Mouse (Mus musculus): ENCODE data around the gene Ube2e2.
"Not testable (repeated sequence)": the region's sequence is repeated elsewhere in the genome, so short reads cannot be mapped to it uniquely, and the experiment has no call there.

Gene Ube2e2

GRCm38 (mm10) chr14:18637739-18638138, 256.3 kb downstream of the Ube2e2 start:
- no peak for DNase-seq (ENCODE audit: low spot score)

GRCm38 (mm10) chr14:18628170-18628569, 265.9 kb downstream of the Ube2e2 start:
- no peak for DNase-seq (ENCODE audit: low spot score)

GRCm38 (mm10) chr14:18618603-18619002, 275.5 kb downstream of the Ube2e2 start:
- no peak for DNase-seq (ENCODE audit: low spot score)

GRCm38 (mm10) chr14:18601927-18602326, 292.1 kb downstream of the Ube2e2 start:
- no peak for DNase-seq (ENCODE audit: low spot score)

- no peak for DNase-seq (ENCODE audit: low spot score)
Measured at GRCm38 (mm10) chr14:18586239-18587034, 307.6 kb downstream of the Ube2e2 start.

GRCm38 (mm10) chr14:18581735-18582134, 312.3 kb downstream of the Ube2e2 start:
- no peak for DNase-seq (ENCODE audit: low spot score)

- DNase-seq (ENCODE audit: low spot score), result no peak
Measured at GRCm38 (mm10) chr14:18574756-18575155, 319.3 kb downstream of the Ube2e2 start.

GRCm38 (mm10) chr14:18574130-18574721, 319.8 kb downstream of the Ube2e2 start:
- DNase-seq (ENCODE audit: low spot score), result no peak

- DNase-seq (ENCODE audit: low spot score), result no peak
Measured at GRCm38 (mm10) chr14:18573286-18573956, 320.6 kb downstream of the Ube2e2 start.

GRCm38 (mm10) chr14:18572852-18573251, 321.2 kb downstream of the Ube2e2 start:
- no peak for DNase-seq (ENCODE audit: low spot score)

- DNase-seq (ENCODE audit: low spot score), result no peak
Measured at GRCm38 (mm10) chr14:18569615-18570014, 324.5 kb downstream of the Ube2e2 start.

GRCm38 (mm10) chr14:18564999-18565398, 329.1 kb downstream of the Ube2e2 start:
- DNase-seq (ENCODE audit: low spot score), result not testable (repeated sequence)

GRCm38 (mm10) chr14:18555287-18555686, 338.8 kb downstream of the Ube2e2 start:
- DNase-seq (ENCODE audit: low spot score), result no peak

GRCm38 (mm10) chr14:18554627-18554988, 339.5 kb downstream of the Ube2e2 start:
- no peak for DNase-seq (ENCODE audit: low spot score)

GRCm38 (mm10) chr14:18553987-18554626, 340.0 kb downstream of the Ube2e2 start:
- no peak for DNase-seq (ENCODE audit: low spot score)

- DNase-seq (ENCODE audit: low spot score), result no peak
Measured at GRCm38 (mm10) chr14:18547541-18547940, 346.5 kb downstream of the Ube2e2 start.

GRCm38 (mm10) chr14:18539092-18539491, 355.0 kb downstream of the Ube2e2 start:
- DNase-seq (ENCODE audit: low spot score), result not testable (repeated sequence)

GRCm38 (mm10) chr14:18530899-18531298, 363.2 kb downstream of the Ube2e2 start:
- no peak for DNase-seq (ENCODE audit: low spot score)

GRCm38 (mm10) chr14:18530496-18530895, 363.6 kb downstream of the Ube2e2 start:
- DNase-seq (ENCODE audit: low spot score), result no peak

All from ovary, postnatal 36 days (tissue).